Mouse (Mus musculus) forebrain, embryonic 16.5 days (tissue): ENCODE measurements around the gene Zranb1. TPM values are rescaled to one million over a fixed set of nuclear protein-coding genes. Genes with fewer than 3 reads are reported as not detected.
A peak's percentile ranks its signal among the peaks of the same experiment; 100 is the strongest.

ENCODE experiments used
- ATAC-seq: fragments of 200-750 bp; cut with Nextera tagmentation; 2 replicates; pipeline ENCODE4 v1.8.0; 2017; ENCODE audit warnings: mild to moderate bottlenecking, moderate library complexity
- H3K27ac ChIP-seq: fragments of 300-500 bp; sonication (generic); 2 replicates; pipeline ENCODE4 v1.5.1; 2014; ENCODE audit warnings: low read length, control low read depth
- H3K27me3 ChIP-seq: fragments of 300-500 bp; sonication (generic); replicated peaks from 2 replicates; pipeline ENCODE4 v1.6.1; 2014; ENCODE audit warnings: low read length; ENCODE audit not compliant: control insufficient read depth, insufficient read depth
- H3K36me3 ChIP-seq: fragments of 300-500 bp; sonication (generic); 2 replicates; pipeline ENCODE4 v1.6.1; 2014; ENCODE audit not compliant: control insufficient read depth, insufficient read depth
- H3K4me1 ChIP-seq: fragments of 300-500 bp; sonication (generic); replicated peaks from 2 replicates; pipeline ENCODE4 v1.6.1; 2014; ENCODE audit warnings: low read length; ENCODE audit not compliant: control insufficient read depth, insufficient read depth
- H3K4me2 ChIP-seq: fragments of 300-500 bp; sonication (generic); 2 replicates; pipeline ENCODE4 v1.6.1; 2014; ENCODE audit warnings: mild to moderate bottlenecking, low read length, control low read depth
- H3K4me3 ChIP-seq: fragments of 300-500 bp; sonication (generic); replicated peaks from 2 replicates; pipeline ENCODE4 v1.5.1; 2014; ENCODE audit warnings: mild to moderate bottlenecking, low read length, control low read depth
- H3K9ac ChIP-seq: fragments of 300-500 bp; sonication (generic); replicated peaks from 2 replicates; pipeline ENCODE4 v1.6.1; 2014; ENCODE audit warnings: low read depth, low read length, control low read depth
- H3K9me3 ChIP-seq: fragments of 300-500 bp; sonication (generic); 2 replicates; pipeline ENCODE4 v1.6.1; 2016; ENCODE audit warnings: low read length; ENCODE audit not compliant: control insufficient read depth
- WGBS: fragments of 180-500 bp; shearing (Covaris S2); extraction: QIAGEN DNeasy Blood & Tissue Kit; methylation state at CpG from one replicate; pipeline ENCODE4 v1.1.7; 2014; 5-methylcytosine and 5-hydroxymethylcytosine counted together
- polyA plus RNA-seq: library from polyadenylated mRNA; unstranded; fragments of >200 nt; fragmentation: Nextera tagmentation; extraction: Ambion mirVana; gene quantifications from 2 replicates; pipeline ENCODE4 v1.2.1, GENCODE M21; 2015

Gene Zranb1
- 22.6 and 22.8 TPM in 2 replicates for polyA plus RNA-seq

DNA sequence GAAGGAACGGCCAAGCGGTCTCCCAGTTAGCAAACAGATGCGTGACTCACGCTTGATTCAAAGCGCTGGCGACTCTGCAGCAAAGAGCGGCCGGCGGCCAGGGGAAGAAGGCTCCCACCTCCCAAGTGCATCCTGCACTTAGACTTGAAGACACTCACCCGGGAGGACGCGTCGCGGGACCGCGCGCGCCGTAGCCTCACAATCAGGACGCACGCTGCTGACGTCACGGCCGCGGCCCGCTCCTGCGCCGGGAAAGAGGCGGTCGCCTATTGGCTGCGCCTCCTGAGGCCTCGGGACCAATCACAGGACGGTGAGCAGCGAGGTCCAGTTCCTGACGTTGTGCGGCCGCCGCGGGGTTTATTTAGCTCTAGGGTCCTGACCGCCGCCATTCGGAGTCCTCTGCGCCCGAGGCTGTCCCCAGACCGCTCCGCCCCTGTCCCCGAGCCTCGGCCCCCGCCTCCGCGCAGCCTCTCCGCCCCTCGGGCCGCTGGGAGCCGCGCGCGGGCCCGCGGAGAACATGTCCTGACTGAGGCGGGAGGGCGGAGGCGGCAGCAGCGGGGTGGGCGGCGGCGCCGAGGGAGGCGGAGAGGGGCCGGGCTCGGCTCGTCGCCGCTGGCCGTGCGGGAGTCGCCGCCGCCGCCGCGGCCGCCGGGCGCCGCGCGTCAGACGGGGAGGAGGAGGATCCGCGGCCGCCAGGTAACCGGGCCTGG is at the start of gene Zranb1:
Gene Zranb1, plus strand, starts transcription at position 293 of the 710 bp plus-strand sequence.
- Histone ChIP-seq H3K4me3 (peak within 1 kb of the TSS; percentile 94), H3K4me1 (peaks cover 15% of the 10 kb centered on the region), H3K9me3 (no peaks in the 10 kb centered on the region), H3K27ac (peak within 1 kb of the TSS; percentile 98), H3K36me3 (no peaks in the 10 kb centered on the region), H3K9ac (peak within 1 kb of the TSS; percentile 96), H3K27me3 (no peaks in the 10 kb centered on the region), H3K4me2 (peak within 1 kb of the TSS; percentile 86)
- ATAC-seq, result peak; percentile 100
- whole genome bisulfite sequencing, result 0% methylated on average over 71 of the region's 93 CpGs

DNA sequence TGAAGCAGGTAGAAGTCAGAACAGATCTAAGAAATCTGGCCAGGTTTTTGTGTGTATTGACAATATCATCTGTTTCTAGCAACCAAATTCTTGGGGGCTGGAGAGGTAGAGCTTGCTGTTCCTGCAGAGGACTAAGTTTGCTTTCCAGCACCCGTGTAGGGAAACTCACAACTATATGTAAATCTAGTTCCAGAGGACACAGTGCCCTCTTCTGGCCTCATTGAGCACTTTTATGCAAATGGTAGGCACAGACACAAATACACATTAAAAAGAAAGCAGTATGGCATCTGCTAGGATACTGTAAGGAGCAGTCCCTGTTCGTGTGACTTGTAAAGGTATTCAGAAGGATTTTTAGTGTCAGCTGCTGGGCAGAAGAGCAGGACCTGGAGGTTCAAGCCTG is 48.6 kb upstream of the Zranb1 start:
- Histone ChIP-seq H3K4me3 (no peak overlapping the region), H3K4me2 (no peak overlapping the region), H3K27ac (no peak overlapping the region), H3K27me3 (no peaks in the 10 kb centered on the region), H3K9ac (no peak overlapping the region), H3K9me3 (no peaks in the 10 kb centered on the region), H3K36me3 (peaks cover 48% of the 10 kb centered on the region), H3K4me1 (no peaks in the 10 kb centered on the region)
- WGBS, result 75% methylated on average over 2 of the region's 2 CpGs
- no peak for ATAC-seq

DNA sequence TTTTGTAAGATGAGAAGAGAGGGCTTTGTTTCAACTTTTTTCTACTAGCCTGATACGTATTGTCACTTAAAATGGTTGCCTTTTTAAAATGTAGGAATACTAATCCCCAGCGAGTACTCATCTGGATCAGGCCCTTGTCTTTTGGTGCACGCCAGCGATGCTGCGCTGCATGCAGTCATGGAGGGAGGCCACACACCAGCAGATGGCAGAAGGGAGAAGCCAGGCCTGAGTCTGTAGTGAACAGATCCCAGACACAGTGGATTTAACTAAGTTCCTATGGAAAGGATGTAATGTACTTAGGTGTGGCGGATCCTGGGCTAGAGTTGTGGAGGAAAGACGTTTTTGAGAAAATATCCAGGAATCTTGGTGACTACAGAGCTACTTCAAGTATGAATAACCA is 46.9 kb upstream of the Zranb1 start:
- ATAC-seq, result no peak
- H3K4me2 ChIP-seq, result no peak overlapping the region
- H3K27ac ChIP-seq, result no peak overlapping the region
- 88% methylated on average over 7 of the region's 7 CpGs for WGBS
- no peak overlapping the region for H3K9ac ChIP-seq
- no peak overlapping the region for H3K4me3 ChIP-seq
- H3K4me1 ChIP-seq, result no peaks in the 10 kb centered on the region
- H3K27me3 ChIP-seq, result no peaks in the 10 kb centered on the region
- peaks cover 42% of the 10 kb centered on the region for H3K36me3 ChIP-seq
- no peaks in the 10 kb centered on the region for H3K9me3 ChIP-seq

DNA sequence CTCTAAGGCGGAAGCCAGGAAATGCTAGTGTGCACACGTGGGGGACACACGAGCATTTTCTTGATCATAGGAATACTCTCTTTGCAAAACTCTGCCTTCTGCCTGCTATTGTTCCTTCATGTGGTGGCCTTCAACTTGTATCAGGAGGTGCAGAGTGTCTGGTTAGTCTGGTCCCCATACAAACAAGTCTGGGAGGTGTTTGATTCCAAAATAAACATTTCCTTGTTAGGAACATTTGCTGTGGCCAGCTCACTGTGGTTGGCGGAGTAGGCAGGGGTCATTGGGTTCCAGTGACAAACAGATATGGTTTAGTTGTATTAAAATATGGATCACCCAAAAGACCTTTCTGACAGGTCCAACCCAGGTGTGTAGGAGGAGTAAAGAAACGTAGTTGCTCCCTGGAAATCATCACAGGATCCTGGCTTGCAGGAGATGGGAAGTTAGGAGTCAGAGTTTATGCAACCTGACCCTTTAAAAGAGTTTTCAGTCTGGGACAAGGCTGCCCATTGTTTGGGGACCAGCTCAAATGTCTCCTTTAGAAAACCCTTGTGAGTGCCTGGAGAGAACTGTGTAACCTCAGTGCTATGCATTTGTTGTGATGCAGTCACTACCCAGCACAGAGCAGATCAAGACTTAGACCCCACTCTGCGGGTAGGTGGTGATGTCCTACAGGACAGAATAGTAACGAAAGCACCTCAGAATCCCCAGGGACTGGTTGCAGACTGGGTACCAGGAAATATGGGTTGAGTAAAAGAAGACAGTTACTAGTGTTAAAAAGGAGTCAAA is 43.7 kb upstream of the Zranb1 start:
- 77% methylated on average over 7 of the region's 7 CpGs for WGBS
- no peak overlapping the region for H3K27ac ChIP-seq
- H3K36me3 ChIP-seq, result peaks cover 20% of the 10 kb centered on the region
- no peak overlapping the region for H3K4me2 ChIP-seq
- H3K27me3 ChIP-seq, result no peaks in the 10 kb centered on the region
- ATAC-seq, result no peak
- no peak overlapping the region for H3K4me3 ChIP-seq
- H3K4me1 ChIP-seq, result no peaks in the 10 kb centered on the region
- H3K9me3 ChIP-seq, result no peaks in the 10 kb centered on the region
- H3K9ac ChIP-seq, result no peak overlapping the region

DNA sequence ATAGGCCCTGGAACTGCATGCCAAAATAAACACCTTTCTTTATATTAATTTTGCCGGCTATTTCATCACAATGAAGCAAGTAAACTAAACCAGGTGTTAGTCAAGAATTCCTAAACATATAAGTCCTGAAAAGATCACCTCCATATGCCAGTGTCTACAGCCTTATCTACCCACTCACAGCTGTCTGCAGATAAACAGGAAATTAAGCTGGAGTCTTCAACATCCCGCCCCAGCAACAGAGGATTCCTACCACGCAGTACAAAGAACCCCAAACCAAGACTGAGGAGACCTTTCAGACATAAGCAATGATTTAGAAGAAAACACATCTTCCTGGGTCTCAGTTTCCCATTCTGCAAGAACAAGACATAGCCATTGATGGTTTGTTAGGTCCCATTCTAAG is 42.9 kb upstream of the Zranb1 start:
- Histone ChIP-seq H3K9ac (no peak overlapping the region), H3K27me3 (no peaks in the 10 kb centered on the region), H3K27ac (no peak overlapping the region), H3K4me3 (no peak overlapping the region), H3K4me2 (no peak overlapping the region), H3K9me3 (no peaks in the 10 kb centered on the region), H3K36me3 (peaks cover 16% of the 10 kb centered on the region), H3K4me1 (no peaks in the 10 kb centered on the region)
- 94% methylated on average over 3 of the region's 3 CpGs for WGBS
- no peak for ATAC-seq

DNA sequence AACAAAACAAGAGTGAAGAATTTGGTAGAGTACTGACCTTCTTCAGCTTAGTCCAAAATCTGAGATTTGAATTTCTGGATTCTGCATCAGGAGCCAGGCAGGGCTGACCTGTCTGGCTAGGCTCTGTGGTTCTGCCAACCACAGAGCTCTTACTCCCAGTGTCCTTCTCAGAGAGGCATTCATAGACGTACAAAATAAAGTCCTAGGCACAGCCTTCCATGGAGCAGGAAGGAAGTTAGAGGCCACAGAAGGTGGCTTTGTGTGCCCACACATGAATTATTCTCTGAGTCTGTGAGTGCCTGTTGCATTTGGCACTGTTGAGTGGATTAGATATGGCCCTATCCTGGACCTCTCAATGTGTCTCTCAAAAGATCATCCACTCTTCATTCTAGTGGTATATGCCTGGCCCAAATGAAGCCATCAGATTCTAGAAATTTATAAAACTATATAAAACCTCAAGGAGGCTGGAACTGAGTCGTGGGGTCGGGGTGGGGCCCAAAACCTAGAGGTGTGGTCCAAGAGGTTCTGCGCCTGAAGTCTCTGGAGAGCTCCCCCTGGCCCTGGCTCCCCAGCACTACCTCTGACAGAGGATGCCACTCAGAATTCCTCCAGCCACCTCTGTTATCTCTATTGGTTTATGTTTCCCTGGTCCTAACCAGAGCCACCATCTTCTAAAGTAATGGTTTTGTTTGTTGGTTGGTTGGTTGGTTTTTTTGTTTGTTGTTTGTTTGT is 42.3 kb upstream of the Zranb1 start:
- H3K4me3 ChIP-seq, result no peak overlapping the region
- H3K4me2 ChIP-seq, result no peak overlapping the region
- no peak overlapping the region for H3K9ac ChIP-seq
- H3K4me1 ChIP-seq, result no peaks in the 10 kb centered on the region
- no peak overlapping the region for H3K27ac ChIP-seq
- H3K27me3 ChIP-seq, result no peaks in the 10 kb centered on the region
- peaks cover 10% of the 10 kb centered on the region for H3K36me3 ChIP-seq
- no peaks in the 10 kb centered on the region for H3K9me3 ChIP-seq
- WGBS, result 72% methylated on average over 4 of the region's 4 CpGs
- no peak for ATAC-seq

DNA sequence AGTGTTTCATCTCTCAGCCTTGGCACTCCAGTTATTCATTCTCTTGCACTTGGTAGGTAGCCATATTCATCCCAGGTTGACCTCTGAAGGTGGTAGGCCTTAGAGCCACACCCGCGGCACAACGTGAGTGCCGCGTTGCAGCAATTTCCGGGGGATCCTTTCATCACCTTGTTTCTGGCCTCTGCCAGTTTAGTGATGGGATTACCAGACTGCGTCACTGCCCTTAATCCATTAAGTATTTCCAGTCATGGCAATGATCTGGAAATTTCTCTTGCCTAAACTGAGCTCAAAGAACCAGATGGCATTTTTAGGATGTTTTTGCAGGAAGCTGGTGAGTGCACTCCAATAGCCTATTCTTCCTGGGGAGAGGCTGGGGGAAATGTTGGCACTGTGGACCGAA is 41.3 kb upstream of the Zranb1 start:
- Histone ChIP-seq H3K4me1 (no peaks in the 10 kb centered on the region), H3K9me3 (no peaks in the 10 kb centered on the region), H3K4me2 (no peak overlapping the region), H3K27ac (no peak overlapping the region), H3K9ac (no peak overlapping the region), H3K36me3 (peaks cover 1% of the 10 kb centered on the region), H3K27me3 (no peaks in the 10 kb centered on the region), H3K4me3 (no peak overlapping the region)
- 96% methylated on average over 8 of the region's 8 CpGs for WGBS
- no peak for ATAC-seq

DNA sequence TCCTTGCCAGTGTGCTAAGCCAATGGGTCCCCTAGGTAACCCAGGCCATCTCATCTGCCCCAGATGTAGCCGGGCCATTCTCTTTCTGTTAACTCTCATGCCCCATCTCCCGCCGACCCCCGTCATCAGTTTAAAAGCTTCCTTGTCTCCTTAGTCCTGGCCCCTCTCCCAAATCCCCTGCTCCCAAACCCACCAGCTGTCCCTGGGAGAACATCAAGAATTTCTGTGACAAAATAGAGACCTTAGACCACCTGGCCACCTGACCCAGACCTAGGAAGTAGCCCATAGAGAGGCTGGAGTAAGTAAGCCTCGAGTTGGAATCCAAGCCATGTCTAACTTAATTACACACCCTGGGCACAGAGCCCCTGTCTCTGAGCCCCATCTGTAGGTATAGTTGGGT is 40.7 kb upstream of the Zranb1 start:
- no peak overlapping the region for H3K4me3 ChIP-seq
- H3K4me2 ChIP-seq, result no peak overlapping the region
- H3K9ac ChIP-seq, result no peak overlapping the region
- WGBS, result 92% methylated on average over 5 of the region's 5 CpGs
- H3K27ac ChIP-seq, result no peak overlapping the region
- no peak for ATAC-seq
- 0 out of 2 replicates have a peak, but pooled peaks cover 3% of the 10 kb centered on the region for H3K4me1 ChIP-seq
- H3K27me3 ChIP-seq, result no peaks in the 10 kb centered on the region
- H3K9me3 ChIP-seq, result no peaks in the 10 kb centered on the region
- H3K36me3 ChIP-seq, result no peaks in the 10 kb centered on the region
